Mouse (Mus musculus) liver, embryonic 13.5 days (tissue): ENCODE data around the gene Btnl2. TPM values are rescaled to one million over a fixed set of nuclear protein-coding genes. Genes with fewer than 3 reads are reported as not detected.
A peak's percentile ranks its signal among the peaks of the same experiment; 100 is the strongest.
"Not testable (repeated sequence)": the region's sequence is repeated elsewhere in the genome, so short reads cannot be mapped to it uniquely, and the experiment has no call there.

Experiments used
- ATAC-seq: fragments of 200-750 bp; cut with Nextera tagmentation; 2 replicates; pipeline ENCODE4 v1.8.0; 2017; ENCODE audit warnings: low read depth, mild to moderate bottlenecking, moderate number of reproducible peaks, moderate library complexity
- DNase-seq: peaks from one replicate; pipeline ENCODE4 v3.0.0; 2022
- H3K27ac ChIP-seq: fragments of 300-500 bp; sonication (generic); 2 replicates; pipeline ENCODE4 v1.5.1; 2015; ENCODE audit warnings: moderate library complexity, mild to moderate bottlenecking, inconsistent platforms
- H3K27me3 ChIP-seq: fragments of 300-500 bp; sonication (generic); 2 replicates; pipeline ENCODE4 v1.6.1; 2015; ENCODE audit warnings: mild to moderate bottlenecking, inconsistent platforms
- H3K36me3 ChIP-seq: fragments of 300-500 bp; sonication (generic); 2 replicates; pipeline ENCODE4 v1.6.1; 2015; ENCODE audit warnings: mild to moderate bottlenecking, inconsistent platforms
- H3K4me1 ChIP-seq: fragments of 300-500 bp; sonication (generic); replicated peaks from 2 replicates; pipeline ENCODE4 v1.6.1; 2015; ENCODE audit warnings: inconsistent platforms
- H3K4me2 ChIP-seq: fragments of 300-500 bp; sonication (generic); 2 replicates; pipeline ENCODE4 v1.6.1; 2015; ENCODE audit warnings: inconsistent platforms, mild to moderate bottlenecking, moderate library complexity
- H3K4me3 ChIP-seq: fragments of 300-500 bp; sonication (generic); replicated peaks from 2 replicates; pipeline ENCODE4 v1.5.1; 2015; ENCODE audit warnings: mild to moderate bottlenecking, inconsistent platforms
- H3K9ac ChIP-seq: fragments of 300-500 bp; sonication (generic); 2 replicates; pipeline ENCODE4 v1.6.1; 2015; ENCODE audit warnings: mild to moderate bottlenecking, inconsistent platforms
- H3K9me3 ChIP-seq: fragments of 300-500 bp; sonication (generic); replicated peaks from 2 replicates; pipeline ENCODE4 v1.6.1; 2016; ENCODE audit warnings: inconsistent platforms
- WGBS: fragments of 180-500 bp; shearing (Covaris S2); methylation state at CpG from one replicate; pipeline ENCODE4 v1.1.7; 2015; ENCODE audit not compliant: insufficient replicate concordance; 5-methylcytosine and 5-hydroxymethylcytosine counted together
- polyA plus RNA-seq: library from polyadenylated mRNA; unstranded; fragments of >200 nt; fragmentation: Nextera tagmentation; extraction: Ambion mirVana; gene quantifications from 2 replicates; pipeline ENCODE4 v1.2.1, GENCODE M21; 2015

Btnl2 gene
- 0.05 TPM in 1 of 2 replicates, not detected in the other for polyA plus RNA-seq

- ATAC-seq (no peak), DNase-seq (no peak)
- 63% methylated on average over 5 of the region's 5 CpGs for WGBS
- no peaks in the 10 kb centered on the region for H3K4me1 ChIP-seq
- H3K9ac ChIP-seq, result no peak within 1 kb of the TSS
- no peak within 1 kb of the TSS for H3K27ac ChIP-seq
- H3K4me3 ChIP-seq, result no peak within 1 kb of the TSS
- H3K27me3 ChIP-seq, result no peaks in the 10 kb centered on the region
- H3K36me3 ChIP-seq, result no peaks in the 10 kb centered on the region
- no peaks in the 10 kb centered on the region for H3K9me3 ChIP-seq
- H3K4me2 ChIP-seq, result no peak within 1 kb of the TSS
Observed at GRCm38 (mm10) chr17:34354539-34354938, at the start of gene Btnl2. TSS of gene Btnl2 (plus strand) at chr17:34354822.

- Histone ChIP-seq H3K36me3 (no peaks in the 10 kb centered on the region), H3K27me3 (peaks cover 7% of the 10 kb centered on the region; the same call in 1 of the 2 replicates), H3K9me3 (no peaks in the 10 kb centered on the region), H3K4me2 (no peak within 1 kb of the TSS), H3K4me1 (no peaks in the 10 kb centered on the region; the same call in 1 of the 2 replicates), H3K9ac (no peak within 1 kb of the TSS), H3K27ac (no peak within 1 kb of the TSS), H3K4me3 (no peak within 1 kb of the TSS)
- DNase-seq (peak; percentile 38), ATAC-seq (no peak)
Observed at GRCm38 (mm10) chr17:34305380-34306030, 49.1 kb upstream of the Btnl2 start, which contains the start of gene H2-Eb1. TSS of gene H2-Eb1 (plus strand) at chr17:34305867.

GRCm38 (mm10) chr17:34306407-34306806, 48.2 kb upstream of the Btnl2 start:
- Histone ChIP-seq H3K27me3 (peaks cover 7% of the 10 kb centered on the region; the same call in 1 of the 2 replicates), H3K4me2 (no peak overlapping the region), H3K27ac (no peak overlapping the region), H3K36me3 (no peaks in the 10 kb centered on the region), H3K4me1 (no peaks in the 10 kb centered on the region; the same call in 1 of the 2 replicates), H3K9me3 (no peaks in the 10 kb centered on the region), H3K9ac (no peak overlapping the region), H3K4me3 (no peak overlapping the region)
- 55% methylated on average over 2 of the region's 2 CpGs for WGBS
- no peak for DNase-seq
- ATAC-seq, result no peak

- H3K27ac ChIP-seq, result no peak overlapping the region
- no peak for DNase-seq
- H3K9ac ChIP-seq, result no peak overlapping the region
- no peak overlapping the region for H3K4me3 ChIP-seq
- no peaks in the 10 kb centered on the region for H3K36me3 ChIP-seq
- H3K4me1 ChIP-seq, result no peaks in the 10 kb centered on the region; the same call in 1 of the 2 replicates
- no peak overlapping the region for H3K4me2 ChIP-seq
- no peak for ATAC-seq
- peaks cover 7% of the 10 kb centered on the region; the same call in 1 of the 2 replicates for H3K27me3 ChIP-seq
- H3K9me3 ChIP-seq, result no peaks in the 10 kb centered on the region
Observed at GRCm38 (mm10) chr17:34307216-34307615, 47.4 kb upstream of the Btnl2 start.

DNA sequence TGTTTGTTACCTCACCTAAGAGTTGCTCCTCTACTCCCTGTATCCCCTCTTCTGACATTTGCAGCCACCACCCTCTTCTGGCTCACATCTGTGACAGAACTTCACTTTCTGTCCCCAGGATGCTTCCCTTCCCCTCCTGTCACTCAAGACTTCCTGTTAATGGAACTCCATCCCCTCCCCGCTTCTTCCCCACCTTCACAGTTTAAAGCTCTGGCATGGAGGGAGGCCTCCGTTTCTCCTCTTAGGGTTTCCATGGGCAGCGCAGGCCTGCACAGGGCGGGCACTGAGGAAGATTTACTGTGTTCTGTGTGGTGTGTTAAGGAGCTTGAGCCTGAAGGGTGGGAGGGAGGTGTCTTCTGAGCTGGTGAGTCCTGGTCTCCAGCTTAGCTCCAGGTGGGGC, 46.5 kb upstream of the Btnl2 start:
- DNase-seq (no peak), ATAC-seq (no peak)
- no peaks in the 10 kb centered on the region for H3K9me3 ChIP-seq
- H3K4me3 ChIP-seq, result no peak overlapping the region
- 45% methylated on average over 4 of the region's 4 CpGs for WGBS
- H3K4me2 ChIP-seq, result no peak overlapping the region
- H3K9ac ChIP-seq, result no peak overlapping the region
- no peak overlapping the region for H3K27ac ChIP-seq
- peaks cover 7% of the 10 kb centered on the region; the same call in 1 of the 2 replicates for H3K27me3 ChIP-seq
- no peaks in the 10 kb centered on the region for H3K36me3 ChIP-seq
- no peaks in the 10 kb centered on the region; the same call in 1 of the 2 replicates for H3K4me1 ChIP-seq

DNA sequence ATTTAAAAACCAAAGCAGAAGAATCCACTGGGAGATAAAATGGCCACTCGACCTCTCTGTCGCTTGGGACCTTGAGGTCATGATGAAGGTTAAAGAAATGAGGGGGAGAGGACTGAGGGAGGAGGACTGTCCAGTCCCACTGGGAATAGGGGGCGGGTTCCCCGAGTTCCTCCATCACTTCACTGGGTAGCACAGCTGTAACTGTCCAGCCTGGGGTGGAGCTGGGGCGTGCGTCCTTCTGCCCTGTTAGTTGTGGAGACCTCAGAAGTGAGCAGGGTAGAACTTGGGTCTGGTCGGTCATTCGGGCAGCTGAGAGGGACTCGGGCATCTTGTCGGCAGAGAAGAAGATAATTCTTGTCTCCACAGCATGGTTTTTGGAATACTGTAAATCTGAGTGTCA, 45.4 kb upstream of the Btnl2 start:
- peak overlapping the region; percentile 61 for H3K9ac ChIP-seq
- peaks cover 7% of the 10 kb centered on the region; the same call in 1 of the 2 replicates for H3K27me3 ChIP-seq
- peak overlapping the region; percentile 57 for H3K4me3 ChIP-seq
- ATAC-seq (no peak), DNase-seq (no peak)
- 27% methylated on average over 10 of the region's 10 CpGs for WGBS
- peak overlapping the region; percentile 71 for H3K4me2 ChIP-seq
- no peaks in the 10 kb centered on the region for H3K36me3 ChIP-seq
- H3K27ac ChIP-seq, result no peak overlapping the region
- no peaks in the 10 kb centered on the region for H3K9me3 ChIP-seq
- H3K4me1 ChIP-seq, result no peaks in the 10 kb centered on the region; the same call in 1 of the 2 replicates

GRCm38 (mm10) chr17:34309683-34310385, 44.8 kb upstream of the Btnl2 start:
- ATAC-seq (peak; percentile 62; the same call in 1 of the 2 replicates), DNase-seq (peak; percentile 26)
- H3K9me3 ChIP-seq, result no peaks in the 10 kb centered on the region
- peak overlapping the region; percentile 71 for H3K4me2 ChIP-seq
- H3K4me3 ChIP-seq, result peak overlapping the region; percentile 57
- WGBS, result 22% methylated on average over 38 of the region's 38 CpGs
- H3K4me1 ChIP-seq, result no peaks in the 10 kb centered on the region; the same call in 1 of the 2 replicates
- peaks cover 7% of the 10 kb centered on the region; the same call in 1 of the 2 replicates for H3K27me3 ChIP-seq
- no peak overlapping the region for H3K27ac ChIP-seq
- peak overlapping the region; percentile 61 for H3K9ac ChIP-seq
- H3K36me3 ChIP-seq, result no peaks in the 10 kb centered on the region

GRCm38 (mm10) chr17:34310526-34310925, 44.1 kb upstream of the Btnl2 start:
- not testable (repeated sequence) for DNase-seq, H3K4me1 ChIP-seq, H3K27me3 ChIP-seq, H3K27ac ChIP-seq, H3K9me3 ChIP-seq, H3K4me2 ChIP-seq, H3K4me3 ChIP-seq, ATAC-seq, H3K9ac ChIP-seq, H3K36me3 ChIP-seq
- WGBS, result 73% methylated on average over 3 of the region's 3 CpGs

GRCm38 (mm10) chr17:34312185-34312584, 42.4 kb upstream of the Btnl2 start:
- Histone ChIP-seq H3K4me2 (no peak overlapping the region), H3K9me3 (no peaks in the 10 kb centered on the region), H3K4me3 (no peak overlapping the region), H3K9ac (no peak overlapping the region), H3K36me3 (no peaks in the 10 kb centered on the region), H3K4me1 (no peaks in the 10 kb centered on the region; the same call in 1 of the 2 replicates), H3K27ac (no peak overlapping the region), H3K27me3 (0 out of 2 replicates have a peak, but pooled peaks cover 7% of the 10 kb centered on the region)
- ATAC-seq (no peak), DNase-seq (no peak)
- 54% methylated on average over 1 of the region's 1 CpGs for WGBS

GRCm38 (mm10) chr17:34313393-34313792, 41.2 kb upstream of the Btnl2 start:
- peak; percentile 18 for DNase-seq
- H3K4me2 ChIP-seq, result no peak overlapping the region
- ATAC-seq, result no peak
- H3K4me3 ChIP-seq, result no peak overlapping the region
- no peaks in the 10 kb centered on the region for H3K9me3 ChIP-seq
- no peaks in the 10 kb centered on the region for H3K36me3 ChIP-seq
- 0 out of 2 replicates have a peak, but pooled peaks cover under 1% of the 10 kb centered on the region for H3K27me3 ChIP-seq
- no peak overlapping the region for H3K27ac ChIP-seq
- no peak overlapping the region for H3K9ac ChIP-seq
- H3K4me1 ChIP-seq, result no peaks in the 10 kb centered on the region; the same call in 1 of the 2 replicates
- WGBS, result 26% methylated on average over 3 of the region's 3 CpGs

DNA sequence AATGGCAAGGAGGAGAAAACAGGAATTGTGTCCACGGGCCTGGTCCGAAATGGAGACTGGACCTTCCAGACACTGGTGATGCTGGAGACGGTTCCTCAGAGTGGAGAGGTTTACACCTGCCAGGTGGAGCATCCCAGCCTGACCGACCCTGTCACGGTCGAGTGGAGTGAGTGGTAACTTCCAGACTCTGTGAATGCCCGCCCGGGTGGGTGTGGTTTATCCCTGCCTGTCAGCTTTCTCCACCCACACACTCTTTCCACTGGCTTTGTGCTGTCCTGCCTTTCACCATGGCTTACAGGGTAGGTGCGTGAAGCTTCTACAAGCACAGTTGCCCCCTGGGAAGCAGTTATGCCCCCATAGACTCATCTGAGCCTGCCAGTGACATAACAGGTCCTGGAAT, 40.3 kb upstream of the Btnl2 start:
- no peak overlapping the region for H3K9ac ChIP-seq
- no peak for DNase-seq
- no peaks in the 10 kb centered on the region for H3K27me3 ChIP-seq
- 56% methylated on average over 9 of the region's 9 CpGs for WGBS
- H3K4me1 ChIP-seq, result no peaks in the 10 kb centered on the region; the same call in 1 of the 2 replicates
- H3K4me2 ChIP-seq, result no peak overlapping the region
- ATAC-seq, result no peak
- H3K27ac ChIP-seq, result no peak overlapping the region
- no peaks in the 10 kb centered on the region for H3K36me3 ChIP-seq
- no peak overlapping the region for H3K4me3 ChIP-seq
- no peaks in the 10 kb centered on the region for H3K9me3 ChIP-seq
